Mouse (Mus musculus): ENCODE measurements around the gene Ywhag. TPM values are rescaled to one million over a fixed set of nuclear protein-coding genes. Genes with fewer than 3 reads are reported as not detected.

The Ywhag gene
- total RNA-seq (2022): 100 to 1,000 TPM; 306 to 315 (median 309) TPM

DNA sequence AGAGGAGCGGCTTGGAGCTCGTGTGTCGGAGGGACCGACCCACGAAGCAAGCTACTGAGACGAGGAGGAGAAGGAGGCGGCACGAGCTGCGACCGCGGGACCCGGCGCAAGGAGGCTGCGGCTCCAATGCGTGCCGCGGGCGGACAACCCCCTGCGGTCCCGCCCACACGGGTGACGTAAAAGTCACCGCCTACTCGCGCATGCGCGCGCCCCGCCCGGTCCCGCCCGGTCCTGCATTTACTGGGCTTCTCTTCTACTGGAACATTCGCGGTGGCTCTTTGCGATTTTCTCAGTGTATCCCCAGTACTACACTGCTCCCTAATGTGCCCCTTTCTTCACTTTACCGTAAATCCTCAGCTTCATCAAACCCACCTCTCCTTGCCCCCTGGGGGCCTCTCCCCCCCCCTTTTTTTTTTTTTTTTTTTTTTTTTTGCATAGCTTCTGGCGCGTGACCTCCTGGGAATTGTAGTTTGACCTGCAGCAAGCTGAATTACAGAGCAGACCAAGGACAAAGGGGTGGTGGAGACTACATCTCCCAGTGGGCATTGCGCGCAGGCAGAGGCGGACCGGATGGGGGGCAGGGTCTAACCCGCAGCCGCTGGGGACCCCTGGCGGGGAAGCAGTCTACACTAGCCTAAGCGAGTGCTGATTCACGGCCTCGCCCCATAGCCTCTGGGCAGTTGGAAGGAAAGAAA, at the start of gene Ywhag:
Gene Ywhag (minus strand): TSS at position 136 of the 695 bp plus-strand sequence.
- DNase-seq (ENCODE audit: low spot score in 2 of 2): peak; percentile 95 to 96

GRCm38 (mm10) chr5:135982398-135982797, 48.0 kb upstream of the Ywhag start:
- DNase-seq (ENCODE audit: low spot score in 2 of 2): peak in 1 of 2 experiments; percentile 54

- DNase-seq (ENCODE audit: low spot score in 2 of 2): no peak
Measured at GRCm38 (mm10) chr5:135979904-135980303, 45.5 kb upstream of the Ywhag start, which contains the start of gene Zp3. Zp3 (plus strand) TSS chr5:135980099.

- DNase-seq (ENCODE audit: low spot score in 2 of 2): no peak
Measured at GRCm38 (mm10) chr5:135979381-135979780, 45.0 kb upstream of the Ywhag start.

GRCm38 (mm10) chr5:135975893-135976668, 41.7 kb upstream of the Ywhag start:
- no peak for DNase-seq (ENCODE audit: low spot score in 2 of 2)

GRCm38 (mm10) chr5:135974365-135974764, 39.9 kb upstream of the Ywhag start, which contains the start of gene Ssc4d:
Ssc4d (minus strand) TSS chr5:135974531.
- no peak for DNase-seq (ENCODE audit: low spot score in 2 of 2)

GRCm38 (mm10) chr5:135971876-135972275, 37.5 kb upstream of the Ywhag start:
- DNase-seq (ENCODE audit: low spot score in 2 of 2): no peak

DNA sequence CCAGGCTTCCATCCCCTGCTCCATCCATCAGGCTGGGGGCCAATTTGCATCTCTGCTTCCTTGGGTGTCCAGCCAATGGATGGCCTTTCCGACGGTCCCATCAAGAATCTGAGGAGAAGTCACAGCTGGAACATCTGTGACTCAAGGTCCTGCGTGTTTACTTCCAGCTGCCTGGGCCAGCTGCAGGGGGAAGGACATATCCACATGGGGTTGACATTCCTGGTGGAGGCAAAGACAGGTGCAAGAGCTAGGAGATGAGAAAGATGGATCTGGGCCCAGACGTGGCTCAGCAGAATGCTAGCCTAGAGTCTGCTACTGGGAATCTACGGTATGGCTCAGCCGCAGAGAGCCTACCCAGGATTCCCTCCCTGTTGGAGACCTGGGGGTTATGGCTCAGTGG, 35.8 kb upstream of the Ywhag start:
- no peak for DNase-seq (ENCODE audit: low spot score in 2 of 2)

DNA sequence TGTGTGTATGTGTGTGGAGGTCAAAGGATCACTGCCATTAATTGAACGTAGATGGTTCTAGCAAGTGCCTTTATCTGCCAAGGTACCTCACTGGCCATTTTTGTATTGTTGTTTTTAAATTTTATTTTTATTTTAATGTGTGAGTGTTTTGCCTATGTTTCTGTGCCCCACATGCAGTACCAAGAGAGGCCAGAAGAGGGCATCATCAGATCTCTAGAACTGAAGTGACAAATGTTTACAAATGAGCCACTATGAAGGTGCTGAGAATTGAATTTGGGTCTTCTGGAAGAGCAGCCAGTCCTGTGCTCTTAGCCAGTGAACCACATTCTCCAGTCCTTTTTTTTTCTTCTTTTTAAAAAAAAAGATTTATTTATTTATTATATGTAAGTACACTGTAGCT, 34.4 kb upstream of the Ywhag start:
- no peak for DNase-seq (ENCODE audit: low spot score in 2 of 2)

DNA sequence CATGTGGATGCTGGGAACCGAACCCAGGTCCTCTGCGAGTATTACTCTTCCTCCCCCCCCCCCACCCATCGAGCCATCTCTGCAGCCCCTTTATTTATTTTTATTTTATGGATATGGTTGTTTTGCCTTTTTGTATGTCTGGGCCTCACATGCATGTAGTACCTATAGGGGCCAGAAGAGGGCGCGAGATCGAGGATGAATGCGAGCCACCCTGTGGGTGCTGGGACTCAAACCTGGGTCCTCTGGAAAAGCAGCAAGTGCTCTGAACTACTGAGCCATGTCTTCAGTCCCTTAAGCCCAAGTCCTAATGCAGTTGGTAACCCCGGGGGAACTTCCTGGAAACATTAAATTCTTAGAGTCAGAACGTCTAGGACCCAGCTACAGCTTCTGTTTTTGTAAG, 32.5 kb upstream of the Ywhag start:
- DNase-seq (ENCODE audit: low spot score in 2 of 2): no peak

- no peak for DNase-seq (ENCODE audit: low spot score in 2 of 2)
Measured at GRCm38 (mm10) chr5:135965501-135965930, 31.1 kb upstream of the Ywhag start.

DNA sequence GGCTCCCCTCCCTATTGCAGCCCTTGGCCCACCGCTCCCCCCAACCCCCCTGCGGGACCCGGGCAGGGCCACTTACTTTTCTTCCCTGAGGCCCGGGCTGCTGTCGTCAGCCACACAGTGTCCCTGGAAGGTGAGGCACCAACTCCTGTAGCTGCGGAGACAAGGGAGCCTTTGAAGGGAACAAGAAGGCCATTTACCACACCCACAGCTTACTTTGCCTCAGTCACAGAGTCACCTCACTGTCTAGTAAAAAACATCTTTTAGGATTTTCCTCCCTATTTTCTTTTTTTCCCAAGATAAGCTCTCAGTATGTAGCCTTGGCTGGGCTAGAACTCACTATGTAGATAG, 28.8 kb upstream of the Ywhag start:
- no peak for DNase-seq (ENCODE audit: low spot score in 2 of 2)

GRCm38 (mm10) chr5:135962492-135963279, 28.3 kb upstream of the Ywhag start:
- peak; percentile 97 to 99 for DNase-seq (ENCODE audit: low spot score in 2 of 2)

DNA sequence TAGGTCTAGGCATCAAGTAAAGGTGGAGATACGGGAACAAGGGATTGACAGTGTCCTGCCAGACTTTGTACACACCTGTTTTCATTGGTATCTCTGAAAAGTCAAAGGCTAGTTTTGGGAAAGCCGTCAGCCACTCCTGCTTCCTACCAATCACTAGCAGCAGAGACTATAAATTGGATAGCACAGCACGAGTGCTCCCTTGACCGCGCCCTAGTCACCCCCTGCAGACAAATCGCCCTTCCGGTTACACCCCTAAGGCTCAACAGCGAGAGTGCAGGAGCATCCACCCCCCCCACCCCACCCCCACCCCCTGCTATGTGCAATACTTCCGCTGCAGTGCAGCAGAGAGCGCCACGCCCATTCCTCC, 27.7 kb upstream of the Ywhag start:
- DNase-seq (ENCODE audit: low spot score in 2 of 2): no peak

DNA sequence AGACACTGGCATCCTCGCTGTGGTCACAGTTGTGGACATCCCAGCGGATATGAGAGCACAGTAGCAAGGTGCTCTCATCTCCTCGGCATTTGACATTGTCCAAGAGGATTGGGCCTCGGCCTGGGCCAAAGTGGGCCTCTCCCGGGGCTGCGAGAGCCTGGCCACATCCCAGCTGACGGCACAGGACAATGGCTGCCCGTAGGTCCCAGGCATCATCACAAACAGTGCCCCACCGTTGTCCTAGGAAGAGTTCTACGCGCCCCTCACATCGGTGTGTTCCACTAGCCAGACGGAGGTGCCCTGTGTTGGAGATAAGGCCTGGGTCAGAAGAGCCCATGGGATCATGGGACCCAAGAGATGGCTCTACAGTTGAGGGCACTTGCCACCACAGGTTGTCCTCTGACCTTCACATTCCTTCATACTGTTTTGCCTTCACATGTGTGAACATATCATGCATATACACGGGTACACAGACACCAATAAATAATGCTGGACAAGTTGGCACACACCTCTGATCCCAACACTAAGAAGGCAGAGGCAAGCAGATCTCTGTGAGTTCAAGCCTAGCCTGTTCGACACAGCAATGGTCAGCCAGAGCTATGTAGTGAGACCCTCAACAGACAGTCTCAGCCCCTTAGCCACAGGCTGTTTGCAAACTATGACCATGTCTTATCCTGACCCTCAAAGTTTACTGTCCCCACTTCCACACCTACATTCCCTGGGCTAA, 26.7 kb upstream of the Ywhag start:
- DNase-seq (ENCODE audit: low spot score in 2 of 2): no peak

GRCm38 (mm10) chr5:135959911-135960310, 25.5 kb upstream of the Ywhag start:
- DNase-seq (ENCODE audit: low spot score in 2 of 2): no peak

GRCm38 (mm10) chr5:135958367-135958766, 24.0 kb upstream of the Ywhag start:
- DNase-seq (ENCODE audit: low spot score in 2 of 2): no peak

DNA sequence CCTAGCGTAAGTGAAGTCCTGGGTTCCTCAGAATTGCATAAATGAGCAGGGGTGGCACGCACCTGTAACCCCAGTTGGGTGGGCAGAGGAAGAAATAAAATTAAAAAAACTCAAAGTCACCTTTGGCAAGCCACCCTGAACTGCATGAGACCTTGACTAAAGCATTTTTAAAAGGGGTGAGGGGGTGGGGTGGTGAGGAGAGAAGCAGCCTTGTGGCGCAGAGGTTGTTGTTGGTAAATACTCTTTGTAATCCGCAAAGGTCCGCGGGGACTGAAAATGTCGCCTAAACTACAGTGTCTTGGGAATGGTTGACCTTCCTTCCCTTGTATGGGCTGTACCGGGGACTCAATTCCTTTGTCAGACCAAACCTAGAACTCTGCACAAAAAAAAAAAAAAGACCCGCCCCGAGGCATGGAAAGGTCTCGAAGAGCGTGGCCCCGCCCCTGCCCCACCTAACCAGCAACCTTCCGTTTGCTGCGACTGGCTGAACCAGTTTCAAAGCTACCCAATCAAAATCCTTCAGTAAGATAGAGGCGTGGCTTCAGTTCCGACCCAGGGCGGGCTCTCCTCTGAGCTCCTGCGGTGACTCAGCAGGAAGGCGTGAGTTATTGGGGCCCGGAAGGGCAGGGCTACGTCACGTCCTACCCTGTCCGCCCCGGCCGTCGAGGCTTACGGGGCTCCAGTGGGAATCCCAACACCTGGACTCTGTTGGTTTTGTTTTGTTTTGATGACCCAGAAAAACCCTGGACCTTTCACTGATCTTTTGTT, 23.0 kb upstream of the Ywhag start:
- peak; percentile 87 to 96 for DNase-seq (ENCODE audit: low spot score in 2 of 2)

DNA sequence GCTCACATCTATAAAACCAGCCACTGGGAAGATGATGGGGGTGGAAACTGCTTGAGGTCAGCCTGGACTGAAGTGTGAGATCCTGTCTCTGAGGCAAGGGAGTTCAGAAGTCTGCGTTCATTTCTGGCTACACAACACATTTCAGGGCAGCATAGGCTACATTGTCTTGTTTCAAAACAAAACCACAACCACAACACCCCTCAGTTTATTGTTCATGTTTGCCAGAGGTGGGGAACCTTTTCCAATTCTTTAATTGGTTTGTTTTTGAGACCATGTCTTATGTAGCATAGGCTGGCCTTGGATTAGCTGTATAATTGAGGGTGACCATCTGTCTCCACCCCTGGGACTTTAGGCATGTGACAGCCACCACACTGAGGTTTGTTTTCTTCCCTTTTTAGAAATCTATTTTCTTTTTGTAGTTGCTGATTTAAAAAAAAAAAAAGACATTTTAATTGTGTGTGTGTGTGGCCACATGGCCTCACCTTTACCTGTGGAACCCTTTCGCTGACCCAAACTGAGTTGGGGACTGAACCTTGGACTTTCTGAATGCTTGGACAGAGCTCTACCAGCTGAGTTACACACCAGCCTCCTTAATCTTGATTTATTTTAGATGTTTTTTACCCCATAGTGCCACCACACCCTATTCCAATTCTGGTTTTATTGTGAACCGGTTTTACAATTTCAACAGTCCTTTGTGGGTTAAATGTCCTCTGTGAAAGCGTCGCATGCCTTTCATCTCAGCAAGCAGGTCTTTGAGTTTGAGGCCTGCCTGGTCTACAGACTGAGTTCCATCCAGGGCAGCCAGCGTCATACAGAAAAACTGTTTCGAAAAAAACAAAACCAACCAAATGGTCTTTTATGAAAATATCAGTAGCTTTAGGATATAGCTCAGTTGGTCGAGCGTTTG, 22.1 kb upstream of the Ywhag start:
- no peak for DNase-seq (ENCODE audit: low spot score in 2 of 2)
